Mouse (Mus musculus): ENCODE measurements at regions not wholly inside any gene's neighbourhood (a gene's known extent, or its start where the extent isn't known, plus 50 kb on each side); places are given as distances from the start of the nearest gene placed in this dataset.

- H3K4me1 ChIP-seq (ENCODE audit: control insufficient read depth, insufficient read depth, low read length): peaks cover 10% of the 10 kb centered on the region
- H3K27ac ChIP-seq (ENCODE audit: control insufficient read depth, insufficient read depth, low read depth, low read length, poor library complexity): no peak overlapping the region
- no peak for TF ChIP-seq CTCF (IDR thresholded peaks at IDR 0.05; ENCODE audit: control insufficient read depth, insufficient read depth, low read length)
- no peak for TF ChIP-seq POLR2A (IDR thresholded peaks at IDR 0.05; ENCODE audit: borderline replicate concordance, control insufficient read depth, low read depth, low read length)
- 59% methylated on average over 6 of the region's 6 CpGs for WGBS
- H3K4me3 ChIP-seq (replicated peaks; ENCODE audit: control insufficient read depth, low read depth, low read length): no peak overlapping the region
Observed at GRCm38 (mm10) chr15:96774664-96775063, 75.1 kb upstream of the Slc38a2 start.

- no peak overlapping the region for H3K4me3 ChIP-seq (replicated peaks; ENCODE audit: control insufficient read depth, low read depth, low read length)
- TF ChIP-seq POLR2A (IDR thresholded peaks at IDR 0.05; ENCODE audit: borderline replicate concordance, control insufficient read depth, low read depth, low read length) (no peak), CTCF (IDR thresholded peaks at IDR 0.05; ENCODE audit: control insufficient read depth, insufficient read depth, low read length) (no peak)
- peaks cover 10% of the 10 kb centered on the region for H3K4me1 ChIP-seq (ENCODE audit: control insufficient read depth, insufficient read depth, low read length)
- no peak overlapping the region for H3K27ac ChIP-seq (ENCODE audit: control insufficient read depth, insufficient read depth, low read depth, low read length, poor library complexity)
- WGBS: 43% methylated on average over 1 of the region's 1 CpGs
Observed at GRCm38 (mm10) chr15:96773656-96774055, 74.1 kb upstream of the Slc38a2 start.

GRCm38 (mm10) chr15:96772701-96773100 is 73.2 kb upstream of the Slc38a2 start:
- WGBS: 81% methylated on average over 8 of the region's 8 CpGs
- TF ChIP-seq POLR2A (IDR thresholded peaks at IDR 0.05; ENCODE audit: borderline replicate concordance, control insufficient read depth, low read depth, low read length) (no peak), CTCF (IDR thresholded peaks at IDR 0.05; ENCODE audit: control insufficient read depth, insufficient read depth, low read length) (no peak)
- Histone ChIP-seq H3K27ac (ENCODE audit: control insufficient read depth, insufficient read depth, low read depth, low read length, poor library complexity) (no peak overlapping the region), H3K4me1 (ENCODE audit: control insufficient read depth, insufficient read depth, low read length) (peaks cover 4% of the 10 kb centered on the region; the same call in 1 of the 2 replicates), H3K4me3 (replicated peaks; ENCODE audit: control insufficient read depth, low read depth, low read length) (no peak overlapping the region)

GRCm38 (mm10) chr15:96770786-96771185 is 71.3 kb upstream of the Slc38a2 start:
- no peak overlapping the region for H3K4me3 ChIP-seq (replicated peaks; ENCODE audit: control insufficient read depth, low read depth, low read length)
- peaks cover 6% of the 10 kb centered on the region for H3K4me1 ChIP-seq (ENCODE audit: control insufficient read depth, insufficient read depth, low read length)
- WGBS: 60% methylated on average over 8 of the region's 8 CpGs
- no peak overlapping the region for H3K27ac ChIP-seq (ENCODE audit: control insufficient read depth, insufficient read depth, low read depth, low read length, poor library complexity)
- no peak for TF ChIP-seq CTCF (IDR thresholded peaks at IDR 0.05; ENCODE audit: control insufficient read depth, insufficient read depth, low read length)
- no peak for TF ChIP-seq POLR2A (IDR thresholded peaks at IDR 0.05; ENCODE audit: borderline replicate concordance, control insufficient read depth, low read depth, low read length)

- 61% methylated on average over 7 of the region's 7 CpGs for WGBS
- peaks cover 6% of the 10 kb centered on the region for H3K4me1 ChIP-seq (ENCODE audit: control insufficient read depth, insufficient read depth, low read length)
- no peak overlapping the region for H3K27ac ChIP-seq (ENCODE audit: control insufficient read depth, insufficient read depth, low read depth, low read length, poor library complexity)
- TF ChIP-seq POLR2A (IDR thresholded peaks at IDR 0.05; ENCODE audit: borderline replicate concordance, control insufficient read depth, low read depth, low read length): no peak
- no peak for TF ChIP-seq CTCF (IDR thresholded peaks at IDR 0.05; ENCODE audit: control insufficient read depth, insufficient read depth, low read length)
- no peak overlapping the region for H3K4me3 ChIP-seq (replicated peaks; ENCODE audit: control insufficient read depth, low read depth, low read length)
Observed at GRCm38 (mm10) chr15:96770299-96770698, 70.8 kb upstream of the Slc38a2 start.

- no peak overlapping the region for H3K27ac ChIP-seq (ENCODE audit: control insufficient read depth, insufficient read depth, low read depth, low read length, poor library complexity)
- TF ChIP-seq CTCF (IDR thresholded peaks at IDR 0.05; ENCODE audit: control insufficient read depth, insufficient read depth, low read length) (no peak), POLR2A (IDR thresholded peaks at IDR 0.05; ENCODE audit: borderline replicate concordance, control insufficient read depth, low read depth, low read length) (no peak)
- WGBS: 82% methylated on average over 11 of the region's 11 CpGs
- peaks cover 6% of the 10 kb centered on the region for H3K4me1 ChIP-seq (ENCODE audit: control insufficient read depth, insufficient read depth, low read length)
- no peak overlapping the region for H3K4me3 ChIP-seq (replicated peaks; ENCODE audit: control insufficient read depth, low read depth, low read length)
Observed at GRCm38 (mm10) chr15:96769751-96770150, 70.2 kb upstream of the Slc38a2 start.

GRCm38 (mm10) chr15:96768301-96768993 is 68.9 kb upstream of the Slc38a2 start:
- H3K4me3 ChIP-seq (replicated peaks; ENCODE audit: control insufficient read depth, low read depth, low read length): no peak overlapping the region
- TF ChIP-seq POLR2A (IDR thresholded peaks at IDR 0.05; ENCODE audit: borderline replicate concordance, control insufficient read depth, low read depth, low read length) (no peak), CTCF (IDR thresholded peaks at IDR 0.05; ENCODE audit: control insufficient read depth, insufficient read depth, low read length) (no peak)
- 45% methylated on average over 19 of the region's 19 CpGs for WGBS
- no peak overlapping the region for H3K27ac ChIP-seq (ENCODE audit: control insufficient read depth, insufficient read depth, low read depth, low read length, poor library complexity)
- peaks cover 5% of the 10 kb centered on the region for H3K4me1 ChIP-seq (ENCODE audit: control insufficient read depth, insufficient read depth, low read length)

- Histone ChIP-seq H3K4me3 (replicated peaks; ENCODE audit: control insufficient read depth, low read depth, low read length) (no peak overlapping the region), H3K4me1 (ENCODE audit: control insufficient read depth, insufficient read depth, low read length) (peaks cover 5% of the 10 kb centered on the region), H3K27ac (ENCODE audit: control insufficient read depth, insufficient read depth, low read depth, low read length, poor library complexity) (no peak overlapping the region)
- WGBS: 61% methylated on average over 5 of the region's 5 CpGs
- TF ChIP-seq POLR2A (IDR thresholded peaks at IDR 0.05; ENCODE audit: borderline replicate concordance, control insufficient read depth, low read depth, low read length): no peak
Observed at GRCm38 (mm10) chr15:96767188-96767587, 67.7 kb upstream of the Slc38a2 start.

- TF ChIP-seq CTCF (IDR thresholded peaks at IDR 0.05; ENCODE audit: control insufficient read depth, insufficient read depth, low read length) (no peak), POLR2A (IDR thresholded peaks at IDR 0.05; ENCODE audit: borderline replicate concordance, control insufficient read depth, low read depth, low read length) (no peak)
- Histone ChIP-seq H3K27ac (ENCODE audit: control insufficient read depth, insufficient read depth, low read depth, low read length, poor library complexity) (no peak overlapping the region), H3K4me1 (ENCODE audit: control insufficient read depth, insufficient read depth, low read length) (peaks cover 5% of the 10 kb centered on the region), H3K4me3 (replicated peaks; ENCODE audit: control insufficient read depth, low read depth, low read length) (no peak overlapping the region)
- WGBS: 91% methylated on average over 9 of the region's 9 CpGs
Observed at GRCm38 (mm10) chr15:96766238-96766637, 66.7 kb upstream of the Slc38a2 start.

All from bone marrow, adult 2 months (tissue).